Mouse (Mus musculus) megakaryocyte progenitor cell, adult 5-6 weeks (primary cell): ENCODE data around the gene Timp2. TPM values are rescaled to one million over a fixed set of nuclear protein-coding genes. Genes with fewer than 3 reads are reported as not detected.
"Not testable (repeated sequence)": the region's sequence is repeated elsewhere in the genome, so short reads cannot be mapped to it uniquely, and the experiment has no call there.

Experiments used
- ATAC-seq: replicated peaks from 2 replicates; pipeline ENCODE4 v1.8.0; 2016; ENCODE audit warnings: mild to moderate bottlenecking, moderate TSS enrichment, inconsistent platforms; ENCODE audit not compliant: poor library complexity
- total RNA-seq, 2 experiments: library from RNA; stranded (forward) in 1 of 2; stranded (reverse) in 1 of 2; fragments of 157-497, 149-512 nt in 1 of 2; fragments of 200-1000 nt in 1 of 2; gene quantifications; 2 replicates each; pipeline versions ENCODE4 v1.2.3 to v1.2.4; 2015 to 2017

The Timp2 gene
- total RNA-seq, 2 experiments from 2014 or later, result 9.5 to 9.7 TPM

GRCm38 (mm10) chr11:118342400-118342981, 13.0 kb downstream of the Timp2 start, which contains the start of gene Cep295nl:
TSS of gene Cep295nl (minus strand) at chr11:118342500.
- no peak for ATAC-seq

GRCm38 (mm10) chr11:118337491-118338168, 17.9 kb downstream of the Timp2 start:
- peak; percentile 46; the same call in 1 of the 2 replicates for ATAC-seq

GRCm38 (mm10) chr11:118333431-118333830, 22.1 kb downstream of the Timp2 start:
- no peak for ATAC-seq

- ATAC-seq, result no peak
Measured at GRCm38 (mm10) chr11:118332376-118332775, 23.2 kb downstream of the Timp2 start.

- no peak for ATAC-seq
Measured at GRCm38 (mm10) chr11:118330777-118331176, 24.8 kb downstream of the Timp2 start.

GRCm38 (mm10) chr11:118330361-118330760, 25.2 kb downstream of the Timp2 start:
- no peak for ATAC-seq

- no peak for ATAC-seq
Measured at GRCm38 (mm10) chr11:118328947-118329346, 26.6 kb downstream of the Timp2 start.

GRCm38 (mm10) chr11:118328511-118328910, 27.0 kb downstream of the Timp2 start:
- ATAC-seq, result no peak

GRCm38 (mm10) chr11:118326991-118327971, 28.3 kb downstream of the Timp2 start:
- ATAC-seq, result no peak

GRCm38 (mm10) chr11:118326491-118326890, 29.0 kb downstream of the Timp2 start:
- no peak for ATAC-seq

GRCm38 (mm10) chr11:118324541-118324940, 31.0 kb downstream of the Timp2 start:
- no peak for ATAC-seq

GRCm38 (mm10) chr11:118323974-118324373, 31.6 kb downstream of the Timp2 start:
- no peak for ATAC-seq

GRCm38 (mm10) chr11:118322647-118323046, 32.9 kb downstream of the Timp2 start:
- ATAC-seq, result no peak

- no peak for ATAC-seq
Measured at GRCm38 (mm10) chr11:118321971-118322370, 33.6 kb downstream of the Timp2 start.

GRCm38 (mm10) chr11:118321500-118321899, 34.0 kb downstream of the Timp2 start:
- no peak for ATAC-seq

- peak; percentile 83 for ATAC-seq
Measured at GRCm38 (mm10) chr11:118318678-118319077, 36.9 kb downstream of the Timp2 start.

- peak; percentile 50; the same call in 1 of the 2 replicates for ATAC-seq
Measured at GRCm38 (mm10) chr11:118317129-118317528, 38.4 kb downstream of the Timp2 start.

- no peak for ATAC-seq
Measured at GRCm38 (mm10) chr11:118316231-118316806, 39.2 kb downstream of the Timp2 start.

GRCm38 (mm10) chr11:118312132-118312723, 43.3 kb downstream of the Timp2 start:
- ATAC-seq, result peak; percentile 55

- not testable (repeated sequence) for ATAC-seq
Measured at GRCm38 (mm10) chr11:118307962-118308361, 47.6 kb downstream of the Timp2 start.
